Mouse (Mus musculus) ES-E14 (cell line): ENCODE measurements around the gene Nectin4.

Source experiments
- CHD2 ChIP-seq: IDR thresholded peaks from 2 replicates; pipeline ENCODE4 v1.6.1; 2014; ENCODE audit warnings: mild to moderate bottlenecking, low read depth, low read length, inconsistent platforms
- HCFC1 ChIP-seq: IDR thresholded peaks from 2 replicates; pipeline ENCODE4 v1.6.1; 2012; ENCODE audit warnings: low read length, inconsistent platforms, borderline replicate concordance; ENCODE audit not compliant: insufficient read depth
- ZC3H11A ChIP-seq: IDR thresholded peaks from 2 replicates; pipeline ENCODE4 v1.6.1; 2012; ENCODE audit warnings: low read depth, mild to moderate bottlenecking, inconsistent platforms, low read length, borderline replicate concordance

DNA sequence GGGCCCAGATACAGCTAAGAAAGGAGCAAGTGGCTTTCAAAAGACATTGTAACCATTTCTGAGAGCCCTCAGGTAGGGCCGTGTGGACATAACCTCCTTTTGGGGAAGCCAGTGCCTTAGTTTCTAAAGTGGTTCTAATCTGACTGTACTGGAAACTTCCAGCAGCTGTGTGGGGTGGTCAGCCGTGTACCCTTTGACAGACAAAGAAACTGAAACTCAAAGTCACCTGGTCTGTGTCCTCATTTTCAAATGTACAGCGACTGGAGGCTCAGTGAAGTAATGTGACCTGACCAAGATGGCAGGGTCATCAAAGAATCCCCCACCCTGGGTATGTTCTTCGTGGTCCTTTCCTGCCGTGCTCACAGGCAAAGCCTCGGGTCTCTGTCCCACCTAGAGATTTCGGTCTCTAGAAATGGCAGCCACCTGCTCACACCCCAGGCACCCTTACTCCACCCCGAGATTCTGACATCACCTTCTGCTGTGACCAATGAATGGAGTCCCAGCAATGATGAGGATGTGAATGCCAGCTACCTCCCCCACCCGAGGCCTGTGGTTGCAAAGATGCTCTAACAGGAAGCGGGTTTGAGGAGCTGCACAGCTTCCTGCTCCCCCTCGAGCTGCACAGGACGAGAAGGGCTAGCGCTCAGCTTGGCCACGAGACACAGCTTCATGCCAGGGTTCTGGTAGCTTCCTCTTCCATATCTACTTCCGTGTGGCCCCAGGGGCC is 18.6 kb downstream of the Nectin4 start, which contains the start of gene Arhgap30:
- TF ChIP-seq ZC3H11A (no peak), CHD2 (no peak), HCFC1 (no peak)
